Mouse (Mus musculus) adrenal gland, postnatal 0 days (tissue): ENCODE results near the gene Zc3h7a. TPM values are rescaled to one million over a fixed set of nuclear protein-coding genes. Genes with fewer than 3 reads are reported as not detected.

Experiments used
- microRNA-seq: library from miRNA; unstranded; fragments of <30 nt; microRNA quantifications from one replicate; pipeline ENCODE4, GENCODE M21; 2016; ENCODE audit warnings: borderline replicate concordance; ENCODE audit not compliant: insufficient number of aligned reads
- polyA plus RNA-seq: library from polyadenylated mRNA; unstranded; fragments of >200 nt; fragmentation: Nextera tagmentation; extraction: Ambion mirVana; gene quantifications from 2 replicates; pipeline ENCODE4 v1.2.1, GENCODE M21; 2015

Zc3h7a gene
- polyA plus RNA-seq, result 31.4 and 43.1 TPM in 2 replicates

DNA sequence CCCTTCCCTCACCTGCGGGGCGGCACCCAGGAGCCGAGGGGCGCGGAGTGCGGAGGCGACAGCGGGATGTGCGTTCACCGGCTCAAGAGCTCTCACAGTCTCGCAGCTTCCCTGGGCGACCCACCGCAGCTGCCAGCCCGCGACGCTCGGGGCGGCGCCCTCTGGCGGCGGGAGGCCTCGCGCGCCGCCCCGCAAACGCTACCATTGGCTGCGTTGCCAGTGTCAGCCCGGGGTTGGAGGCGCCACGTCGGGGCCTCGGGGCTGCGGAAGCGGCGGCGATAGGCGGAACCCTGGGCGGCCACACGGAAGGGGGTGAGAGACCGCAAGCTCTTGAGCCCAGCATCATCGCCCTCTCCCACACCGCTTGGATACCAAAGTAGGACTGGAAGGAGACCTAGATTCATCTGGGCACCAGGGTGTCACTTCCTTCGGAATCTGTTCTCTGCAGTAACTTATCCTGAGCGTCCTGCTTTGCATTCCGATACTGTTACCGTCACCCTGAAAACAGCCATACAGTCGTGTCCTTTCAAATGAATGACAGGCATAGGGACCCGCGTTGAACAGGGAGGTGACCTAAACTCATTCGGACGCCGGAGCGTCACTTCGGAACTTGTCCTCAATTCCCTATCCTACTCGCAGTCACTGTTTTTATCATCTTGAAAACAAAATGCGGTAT lies at the start of gene Zc3h7a:
Gene Zc3h7a, minus strand, starts transcription at position 186 of the 676 bp plus-strand sequence.

GRCm38 (mm10) chr16:11202571-11203554 lies 26.7 kb upstream of the Zc3h7a start, which contains the start of gene Rsl1d1:
Gene Rsl1d1 (minus strand): TSS chr16:11203331.

DNA sequence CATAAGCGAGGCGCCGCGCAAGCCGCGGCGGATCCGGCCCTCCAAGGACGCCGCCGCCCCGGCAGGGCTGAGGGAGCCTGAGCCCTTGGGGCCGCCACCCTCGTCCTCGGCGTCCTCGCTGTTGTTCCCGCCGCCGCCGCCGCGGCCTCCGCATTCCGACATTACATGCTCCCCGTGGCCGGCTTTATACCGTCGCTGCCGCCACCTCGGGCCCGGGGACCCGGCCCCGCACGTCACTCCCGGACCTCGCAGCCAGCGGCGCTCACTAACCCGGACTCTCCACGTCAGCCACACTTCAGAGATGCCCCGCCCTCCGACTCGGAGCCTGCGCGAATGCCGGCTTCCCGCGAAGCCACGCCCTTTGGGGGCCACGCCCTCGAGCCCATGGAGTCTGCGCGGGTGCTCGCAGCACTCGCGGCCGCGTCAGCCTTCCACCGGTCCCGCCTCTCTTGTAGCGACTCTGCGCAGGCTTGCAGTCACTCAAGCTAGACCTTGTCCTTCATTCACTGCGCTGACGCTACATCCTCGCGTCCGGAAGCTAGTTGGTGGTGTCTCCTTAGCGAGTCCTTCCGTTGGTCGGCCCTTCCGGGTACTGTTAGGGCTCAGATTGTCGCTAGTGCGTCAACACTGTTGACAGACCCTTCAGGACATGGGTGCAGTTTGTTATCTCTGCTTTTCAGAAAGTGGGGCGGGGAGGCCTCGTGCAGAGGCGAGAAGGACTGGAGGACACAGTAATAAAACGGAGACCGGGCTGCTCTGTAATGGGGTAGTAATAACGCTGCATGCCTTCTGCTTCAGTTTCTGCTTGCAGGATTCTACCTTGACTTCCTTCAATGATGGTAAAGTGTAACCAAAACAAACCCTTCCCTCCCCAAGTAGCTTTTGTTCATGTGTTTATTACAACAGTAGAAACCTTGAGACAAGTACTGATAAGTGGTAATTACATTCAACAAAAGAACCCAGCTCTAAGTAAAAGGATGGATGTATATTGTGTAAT lies 41.5 kb downstream of the Zc3h7a start, which contains the start of gene Txndc11:
Gene Txndc11, minus strand, starts transcription at position 303 of the 997 bp plus-strand sequence.

Small RNA genes lying within 50 kb of the gene (microRNA-seq; reads per million reads assigned to microRNA genes)
- 43.4 reads per million, percentile 33 among the genes with 10 or more reads in this experiment for gene Gm23935

Other genes with a start within 250 kb of the Zc3h7a start
- 16.6 and 23.5 TPM in 2 replicates for gene Snn, start 115.4 kb downstream of the Zc3h7a start, polyA plus RNA-seq
- 75.3 and 113 TPM in 2 replicates for gene Litaf, start 110.2 kb downstream of the Zc3h7a start, polyA plus RNA-seq
- gene Txndc11, start 41.7 kb downstream of the Zc3h7a start, polyA plus RNA-seq, result 20.9 and 31.8 TPM in 2 replicates
- gene Rsl1d1, start 26.9 kb upstream of the Zc3h7a start, polyA plus RNA-seq, result 99.1 and 143 TPM in 2 replicates
- 35.3 and 57.6 TPM in 2 replicates for gene Gspt1, start 77.9 kb upstream of the Zc3h7a start, polyA plus RNA-seq
- not detected in 2 replicates for gene Tnfrsf17, start 137.4 kb upstream of the Zc3h7a start, polyA plus RNA-seq
- 2.6 and 4.7 TPM in 2 replicates for gene Snx29, start 146.5 kb upstream of the Zc3h7a start, polyA plus RNA-seq